Mouse (Mus musculus): ENCODE results near the gene Rpl23a.
A peak's percentile ranks its signal among the peaks of the same experiment; 100 is the strongest.

The Rpl23a gene

GRCm38 (mm10) chr11:78182961-78183844 is at the start of gene Rpl23a:
Rpl23a (minus strand) TSS chr11:78183584.
- DNase-seq (ENCODE audit: low read depth, low spot score) = peak; percentile 99

GRCm38 (mm10) chr11:78231518-78231917 is 48.1 kb upstream of the Rpl23a start:
- DNase-seq (ENCODE audit: low read depth, low spot score) = no peak

GRCm38 (mm10) chr11:78223586-78223985 is 40.2 kb upstream of the Rpl23a start:
- no peak for DNase-seq (ENCODE audit: low read depth, low spot score)

- no peak for DNase-seq (ENCODE audit: low read depth, low spot score)
These were observed 32.4 kb upstream of the Rpl23a start for GRCm38 (mm10) chr11:78215709-78216317.

GRCm38 (mm10) chr11:78213086-78213817 is 29.9 kb upstream of the Rpl23a start:
- DNase-seq (ENCODE audit: low read depth, low spot score) = no peak

- DNase-seq (ENCODE audit: low read depth, low spot score) = no peak
These were observed 28.1 kb upstream of the Rpl23a start for GRCm38 (mm10) chr11:78211513-78211912.

GRCm38 (mm10) chr11:78210615-78211014 is 27.2 kb upstream of the Rpl23a start:
- no peak for DNase-seq (ENCODE audit: low read depth, low spot score)

GRCm38 (mm10) chr11:78209886-78210285 is 26.5 kb upstream of the Rpl23a start:
- no peak for DNase-seq (ENCODE audit: low read depth, low spot score)

GRCm38 (mm10) chr11:78207190-78207589 is 23.8 kb upstream of the Rpl23a start:
- DNase-seq (ENCODE audit: low read depth, low spot score) = no peak

GRCm38 (mm10) chr11:78205361-78206206 is 22.2 kb upstream of the Rpl23a start:
- no peak for DNase-seq (ENCODE audit: low read depth, low spot score)

GRCm38 (mm10) chr11:78204287-78204686 is 20.9 kb upstream of the Rpl23a start:
- no peak for DNase-seq (ENCODE audit: low read depth, low spot score)

- DNase-seq (ENCODE audit: low read depth, low spot score) = no peak
These were observed 19.0 kb upstream of the Rpl23a start for GRCm38 (mm10) chr11:78202372-78202771.

GRCm38 (mm10) chr11:78195101-78195863 is 11.9 kb upstream of the Rpl23a start:
- DNase-seq (ENCODE audit: low read depth, low spot score) = peak; percentile 25

GRCm38 (mm10) chr11:78194411-78195100 is 11.2 kb upstream of the Rpl23a start:
- peak; percentile 95 for DNase-seq (ENCODE audit: low read depth, low spot score)

- DNase-seq (ENCODE audit: low read depth, low spot score) = no peak
These were observed 9.7 kb upstream of the Rpl23a start, which contains the start of gene Proca1 for GRCm38 (mm10) chr11:78193113-78193512. Proca1 (plus strand) TSS chr11:78193392.

GRCm38 (mm10) chr11:78190041-78190440 is 6.7 kb upstream of the Rpl23a start:
- peak; percentile 39 for DNase-seq (ENCODE audit: low read depth, low spot score)

GRCm38 (mm10) chr11:78189234-78190040 is 6.1 kb upstream of the Rpl23a start:
- DNase-seq (ENCODE audit: low read depth, low spot score) = peak; percentile 91

- peak; percentile 85 for DNase-seq (ENCODE audit: low read depth, low spot score)
These were observed 5.2 kb upstream of the Rpl23a start, which contains the start of gene Rab34 for GRCm38 (mm10) chr11:78188331-78189233. Rab34 (plus strand) TSS chr11:78188430.

Data from R1 (cell line).